Mouse (Mus musculus) hindbrain, embryonic 11.5 days (tissue): ENCODE results near the gene Pax5. TPM values are rescaled to one million over a fixed set of nuclear protein-coding genes. Genes with fewer than 3 reads are reported as not detected.
A peak's percentile ranks its signal among the peaks of the same experiment; 100 is the strongest.

Source experiments
- ATAC-seq: fragments of 200-750 bp; cut with Nextera tagmentation; 2 replicates; pipeline ENCODE4 v1.8.0; 2017; ENCODE audit warnings: mild to moderate bottlenecking, moderate TSS enrichment, moderate library complexity; ENCODE audit not compliant: low FRiP score
- DNase-seq: peaks from one replicate; pipeline ENCODE4 v3.0.0-alpha.2; 2015; ENCODE audit warnings: low spot score
- H3K27ac ChIP-seq: fragments of 300-500 bp; sonication (generic); 2 replicates; pipeline ENCODE4 v1.5.1; 2014; ENCODE audit warnings: mild to moderate bottlenecking, low read depth, low read length
- H3K27me3 ChIP-seq: fragments of 300-500 bp; sonication (generic); 2 replicates; pipeline ENCODE4 v1.6.1; 2014; ENCODE audit warnings: mild to moderate bottlenecking, low read length, moderate library complexity, mixed read lengths; ENCODE audit not compliant: control insufficient read depth, insufficient read depth
- H3K36me3 ChIP-seq: fragments of 300-500 bp; sonication (generic); 2 replicates; pipeline ENCODE4 v1.6.1; 2014; ENCODE audit warnings: mild to moderate bottlenecking, low read length, moderate library complexity, mixed read lengths; ENCODE audit not compliant: control insufficient read depth, insufficient read depth
- H3K4me1 ChIP-seq: fragments of 300-500 bp; sonication (generic); replicated peaks from 2 replicates; pipeline ENCODE4 v1.6.1; 2014; ENCODE audit warnings: low read length, mixed read lengths; ENCODE audit not compliant: control insufficient read depth, insufficient read depth
- H3K4me2 ChIP-seq: fragments of 300-500 bp; sonication (generic); replicated peaks from 2 replicates; pipeline ENCODE4 v1.6.1; 2014; ENCODE audit warnings: mild to moderate bottlenecking, low read depth, low read length
- H3K4me3 ChIP-seq: fragments of 300-500 bp; sonication (generic); 2 replicates; pipeline ENCODE4 v1.5.1; 2014; ENCODE audit warnings: low read depth, low read length
- H3K9ac ChIP-seq: fragments of 300-500 bp; sonication (generic); 2 replicates; pipeline ENCODE4 v1.6.1; 2014; ENCODE audit warnings: low read depth, low read length
- H3K9me3 ChIP-seq: fragments of 300-500 bp; sonication (generic); 2 replicates; pipeline ENCODE4 v1.6.1; 2016; ENCODE audit warnings: low read length; ENCODE audit not compliant: control insufficient read depth
- WGBS: fragments of 180-500 bp; shearing (Covaris S2); extraction: QIAGEN DNeasy Blood & Tissue Kit; methylation state at CpG from one replicate; pipeline ENCODE4 v1.1.7; 2014; 5-methylcytosine and 5-hydroxymethylcytosine counted together
- polyA plus RNA-seq: library from polyadenylated mRNA; unstranded; fragments of >200 nt; fragmentation: Nextera tagmentation; extraction: Ambion mirVana; gene quantifications from 2 replicates; pipeline ENCODE4 v1.2.1, GENCODE M21; 2014

Gene Pax5
- polyA plus RNA-seq, 1 experiment from 2014 or later = 4.8 TPM

DNA sequence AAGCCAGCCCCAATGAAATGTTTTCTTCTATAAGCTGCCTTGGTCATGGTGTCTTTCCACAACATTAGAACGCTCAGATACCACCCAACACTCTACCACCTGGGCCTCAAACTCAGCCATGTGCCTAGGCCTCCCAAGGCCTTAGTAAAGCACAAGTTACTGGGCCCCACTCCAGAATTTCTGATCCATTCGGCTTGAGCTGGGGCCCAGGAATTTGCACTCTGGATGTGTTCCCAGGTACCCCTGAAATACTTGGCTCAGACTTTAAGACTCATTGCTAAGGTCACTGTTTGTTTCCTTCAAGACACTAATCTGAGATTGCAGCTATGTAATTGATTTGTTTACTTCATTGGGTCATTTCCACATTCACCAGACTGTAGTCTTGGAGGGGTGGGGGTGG is 214.5 kb downstream of the Pax5 start:
- H3K4me3 ChIP-seq = no peak overlapping the region
- H3K27me3 ChIP-seq = no peaks in the 10 kb centered on the region
- H3K36me3 ChIP-seq = no peaks in the 10 kb centered on the region
- no peak for DNase-seq
- no peak overlapping the region for H3K9ac ChIP-seq
- WGBS = 90% methylated on average over 2 of the region's 2 CpGs
- H3K9me3 ChIP-seq = no peaks in the 10 kb centered on the region
- no peak overlapping the region for H3K27ac ChIP-seq
- no peak for ATAC-seq
- H3K4me1 ChIP-seq = no peaks in the 10 kb centered on the region
- no peak overlapping the region for H3K4me2 ChIP-seq

DNA sequence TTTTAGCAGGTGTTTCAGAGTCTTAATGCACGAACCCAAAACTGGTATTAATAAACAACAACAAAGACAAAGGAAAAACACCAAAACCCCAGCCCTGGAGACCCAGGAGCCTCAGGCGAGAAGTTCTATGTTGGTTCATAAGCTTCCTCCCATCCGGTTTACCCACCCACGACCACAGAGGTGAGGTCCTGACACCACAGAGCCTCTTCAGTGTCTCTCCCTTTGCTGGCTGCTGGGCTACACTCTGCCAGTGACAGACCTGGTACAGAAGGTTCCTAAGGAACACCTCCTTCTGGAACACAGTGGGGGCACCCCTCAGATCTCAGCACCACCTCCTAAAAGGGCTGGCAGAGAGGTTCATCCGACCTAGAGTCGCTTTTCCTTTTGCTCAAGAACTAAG is 216.5 kb downstream of the Pax5 start:
- no peak overlapping the region for H3K4me3 ChIP-seq
- 74% methylated on average over 6 of the region's 6 CpGs for WGBS
- no peaks in the 10 kb centered on the region for H3K36me3 ChIP-seq
- no peak overlapping the region for H3K4me2 ChIP-seq
- no peaks in the 10 kb centered on the region for H3K4me1 ChIP-seq
- no peak for DNase-seq
- H3K9me3 ChIP-seq = no peaks in the 10 kb centered on the region
- ATAC-seq = no peak
- H3K9ac ChIP-seq = no peak overlapping the region
- H3K27ac ChIP-seq = no peak overlapping the region
- no peaks in the 10 kb centered on the region for H3K27me3 ChIP-seq

DNA sequence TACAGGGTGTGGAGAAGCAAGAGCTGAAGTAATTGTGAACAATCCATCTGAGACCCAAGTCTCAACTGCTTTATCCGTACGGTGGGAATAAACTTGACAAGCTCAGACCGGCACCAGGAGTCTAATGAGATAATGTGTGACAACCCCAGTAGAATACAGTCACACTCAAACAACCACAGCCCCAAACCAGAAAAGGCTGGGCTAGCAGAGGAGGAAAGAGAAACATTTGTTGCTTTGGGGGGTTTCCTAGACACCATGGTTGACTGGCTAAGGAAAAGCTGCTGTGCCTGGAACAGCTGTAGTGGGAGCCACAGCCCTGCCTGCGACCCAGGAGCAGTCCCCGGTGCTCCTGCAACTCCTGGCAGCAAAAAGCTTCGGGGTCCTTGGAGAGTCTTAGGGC is 219.4 kb downstream of the Pax5 start:
- Histone ChIP-seq H3K4me2 (no peak overlapping the region), H3K9ac (no peak overlapping the region), H3K27me3 (no peaks in the 10 kb centered on the region), H3K4me3 (no peak overlapping the region), H3K36me3 (no peaks in the 10 kb centered on the region), H3K9me3 (no peaks in the 10 kb centered on the region), H3K27ac (no peak overlapping the region), H3K4me1 (no peaks in the 10 kb centered on the region)
- DNase-seq (no peak), ATAC-seq (no peak)
- 79% methylated on average over 6 of the region's 6 CpGs for WGBS

DNA sequence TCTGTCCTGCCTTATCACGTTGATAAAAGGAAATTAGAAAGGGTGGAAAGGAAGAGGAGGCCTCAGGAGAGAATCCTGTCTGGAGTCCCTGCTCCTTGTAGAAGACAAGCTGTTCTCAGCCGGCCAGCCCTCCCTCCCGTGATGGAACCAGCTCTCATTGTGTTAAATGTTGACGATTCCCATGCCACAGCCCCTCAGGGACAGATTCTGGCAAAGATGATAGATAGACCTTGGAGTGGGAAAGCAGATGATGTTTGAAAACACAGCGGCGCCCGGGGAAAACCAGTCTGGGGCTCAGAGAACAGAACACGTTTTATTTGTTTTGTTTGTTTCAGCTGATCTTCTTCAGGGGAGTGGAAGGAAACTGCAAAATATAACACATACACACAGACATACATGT is 221.6 kb downstream of the Pax5 start:
- no peak overlapping the region for H3K9ac ChIP-seq
- H3K4me3 ChIP-seq = no peak overlapping the region
- ATAC-seq (no peak), DNase-seq (peak; percentile 45)
- H3K36me3 ChIP-seq = no peaks in the 10 kb centered on the region
- 0 out of 2 replicates have a peak overlapping the region, but pooled peaks have one; percentile 7 for H3K27ac ChIP-seq
- WGBS = 46% methylated on average over 8 of the region's 8 CpGs
- H3K9me3 ChIP-seq = no peaks in the 10 kb centered on the region
- H3K4me2 ChIP-seq = no peak overlapping the region
- H3K4me1 ChIP-seq = no peaks in the 10 kb centered on the region
- no peaks in the 10 kb centered on the region for H3K27me3 ChIP-seq

DNA sequence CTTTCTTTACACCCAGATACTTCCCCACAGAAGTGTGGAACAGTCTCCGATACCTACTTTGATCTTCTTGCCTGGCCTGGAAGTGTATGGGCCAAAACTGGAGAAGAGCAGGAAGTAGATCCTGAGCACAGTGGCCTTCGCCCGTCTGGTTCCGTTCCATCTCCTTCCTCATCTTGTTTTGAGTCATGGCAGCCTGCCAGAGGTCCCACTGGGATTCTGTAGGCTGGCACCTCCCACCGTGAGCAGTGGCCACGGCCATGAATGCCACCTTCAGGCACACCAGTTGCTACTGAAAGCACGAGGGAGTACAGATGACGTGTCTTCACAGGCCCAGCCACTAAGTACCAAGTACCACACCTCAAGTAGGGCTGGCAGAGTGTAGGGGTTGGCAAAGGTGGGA is 222.1 kb downstream of the Pax5 start:
- 70% methylated on average over 8 of the region's 8 CpGs for WGBS
- DNase-seq = no peak
- no peaks in the 10 kb centered on the region for H3K4me1 ChIP-seq
- no peak for ATAC-seq
- no peaks in the 10 kb centered on the region for H3K27me3 ChIP-seq
- H3K36me3 ChIP-seq = no peaks in the 10 kb centered on the region
- no peak overlapping the region for H3K9ac ChIP-seq
- H3K9me3 ChIP-seq = no peaks in the 10 kb centered on the region
- H3K4me3 ChIP-seq = no peak overlapping the region
- no peak overlapping the region for H3K4me2 ChIP-seq
- no peak overlapping the region for H3K27ac ChIP-seq

DNA sequence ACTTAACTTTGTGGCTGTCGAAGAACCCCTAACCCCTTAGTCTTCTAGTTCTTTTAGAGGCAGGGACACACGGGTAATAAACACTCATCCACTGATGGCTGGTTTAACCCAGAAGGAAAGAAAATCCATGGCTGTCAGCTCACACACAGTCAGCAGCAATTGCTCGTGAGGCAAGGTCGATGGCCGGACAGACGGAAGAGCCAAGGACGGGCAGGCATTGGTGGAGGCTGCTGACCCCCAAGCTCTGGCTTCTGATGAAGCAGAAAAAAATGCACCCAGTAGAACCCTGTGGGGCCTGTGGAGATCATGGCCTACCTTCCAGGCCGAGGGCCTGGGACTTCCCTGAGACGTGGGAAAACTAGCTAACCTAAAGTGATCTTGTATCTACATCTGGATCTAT is 227.4 kb downstream of the Pax5 start:
- no peak for ATAC-seq
- Histone ChIP-seq H3K4me3 (no peak overlapping the region), H3K27ac (no peak overlapping the region), H3K9ac (no peak overlapping the region), H3K36me3 (no peaks in the 10 kb centered on the region), H3K4me1 (no peaks in the 10 kb centered on the region), H3K4me2 (no peak overlapping the region), H3K9me3 (no peaks in the 10 kb centered on the region), H3K27me3 (no peaks in the 10 kb centered on the region)
- WGBS = 94% methylated on average over 9 of the region's 9 CpGs
- DNase-seq = no peak

DNA sequence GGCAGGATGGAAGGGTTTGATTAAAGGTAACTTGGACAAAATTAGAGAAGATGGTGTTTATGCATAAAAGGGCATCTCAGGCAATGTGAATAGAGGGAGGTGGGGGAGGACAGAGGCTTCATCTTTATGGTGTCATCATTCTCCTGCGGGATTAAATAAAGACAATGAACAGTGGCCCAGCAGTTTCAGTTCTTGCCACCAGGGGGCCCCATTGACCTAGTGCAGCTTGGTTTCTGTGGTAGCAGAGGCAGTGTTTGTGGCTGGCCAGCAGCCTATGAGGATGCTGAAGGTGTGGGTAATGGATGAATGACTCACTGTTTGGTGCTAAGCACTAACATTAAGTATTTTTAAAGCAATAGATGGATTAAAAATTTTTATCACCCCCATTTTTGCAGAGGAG is 230.5 kb downstream of the Pax5 start:
- no peak overlapping the region for H3K4me2 ChIP-seq
- no peaks in the 10 kb centered on the region for H3K36me3 ChIP-seq
- DNase-seq (no peak), ATAC-seq (no peak)
- H3K27me3 ChIP-seq = no peaks in the 10 kb centered on the region
- no peak overlapping the region for H3K9ac ChIP-seq
- no peak overlapping the region for H3K4me3 ChIP-seq
- H3K27ac ChIP-seq = no peak overlapping the region
- WGBS = 92% methylated on average over 1 of the region's 1 CpGs
- no peaks in the 10 kb centered on the region for H3K9me3 ChIP-seq
- no peaks in the 10 kb centered on the region for H3K4me1 ChIP-seq

Other genes with a start within 250 kb of the Pax5 start
- 24.4 and 31.3 TPM in 2 replicates for gene Zcchc7, start 45.4 kb upstream of the Pax5 start, polyA plus RNA-seq